ENCODE assay signal across 16 mouse cellular contexts in the genomic region with DNA sequence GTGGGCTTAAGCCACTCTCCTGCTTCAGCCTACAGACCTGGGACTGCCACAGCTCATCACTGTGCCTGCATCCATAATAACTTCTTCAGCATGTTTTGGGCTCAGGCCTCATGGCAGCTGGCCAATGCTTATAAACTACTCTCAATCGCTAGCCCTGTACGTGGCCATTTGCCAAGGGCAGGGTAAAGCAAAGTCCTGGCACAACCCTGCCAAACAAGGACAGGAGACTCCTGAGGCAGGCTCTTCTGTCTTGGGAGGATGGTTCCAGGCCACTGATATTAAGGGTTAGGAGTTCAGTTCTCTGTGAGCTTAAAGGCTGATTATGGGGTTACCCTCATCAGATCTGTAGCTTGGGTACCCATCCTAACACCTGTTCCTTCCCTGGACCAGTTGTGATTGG. TPM values are rescaled to one million over a fixed set of nuclear protein-coding genes. Genes with fewer than 3 reads are reported as not detected.
"Had no signal": no experiment of that assay in that cellular context is flagged by ENCODE, and none has a peak within 500 bp of the region (broad histone marks: within the 10 kb centered on the region; RNA-seq: fewer than 3 reads in every experiment).

No protein-coding gene starts in this region.

RNA-seq across cellular contexts. Expression of a gene that starts 3.8 kb away (rescaled TPM):
- polyA plus RNA-seq: intestine, embryonic 16.5 days; kidney, embryonic 15.5 days; limb, embryonic 12.5 days; limb, embryonic 15.5 days; liver, embryonic 11.5 days; liver, embryonic 14.5 days; liver, postnatal 0 days; lung, embryonic 14.5 days; lung, postnatal 0 days; macrophage; midbrain, embryonic 13.5 days; midbrain, embryonic 16.5 days; myocyte; neural tube, embryonic 13.5 days; stomach, embryonic 15.5 days; thymus, postnatal 0 days had no signal

RNA-seq across cellular contexts. Expression of a gene that starts 21.2 kb away (rescaled TPM):
- polyA plus RNA-seq: limb, embryonic 12.5 days; liver, embryonic 11.5 days; liver, postnatal 0 days; lung, embryonic 14.5 days; lung, postnatal 0 days; macrophage; myocyte; thymus, postnatal 0 days had no signal

RNA-seq across cellular contexts. Expression of a gene that starts 37.9 kb away (rescaled TPM):
- polyA plus RNA-seq: liver, postnatal 0 days; lung, postnatal 0 days; macrophage had no signal
